ENCODE assay signal across 9 mouse cellular contexts in the genomic region with DNA sequence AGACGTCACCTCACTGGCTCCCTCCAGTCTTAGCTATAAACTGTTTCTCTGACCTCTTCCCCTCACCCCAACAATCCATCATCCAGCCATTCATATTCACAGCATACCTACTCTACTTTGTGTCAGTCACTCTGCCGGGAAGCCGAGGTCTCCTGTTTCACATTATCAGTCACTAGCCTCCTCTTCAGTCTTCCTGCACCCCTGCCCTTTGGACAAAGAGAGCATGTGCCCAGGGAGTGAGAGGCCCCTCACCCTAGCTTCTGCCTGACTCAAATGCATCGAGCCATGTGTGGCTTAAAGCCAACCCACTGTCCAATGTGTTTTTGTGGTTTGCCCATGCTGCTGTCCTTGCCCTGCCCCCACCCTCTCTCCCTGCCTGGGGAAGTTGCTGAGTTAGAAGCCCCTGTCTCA. TPM values are rescaled to one million over a fixed set of nuclear protein-coding genes. Genes with fewer than 3 reads are reported as not detected.
DNase-seq lines count a peak whose midpoint lies in the region; ATAC-seq and TF ChIP-seq lines count a peak whose summit lies in the region.
"Had no signal": no experiment of that assay in that cellular context is flagged by ENCODE, and none has a peak within 500 bp of the region (broad histone marks: within the 10 kb centered on the region; RNA-seq: fewer than 3 reads in every experiment).

No protein-coding gene starts in this region.

- ATAC-seq in lung, embryonic 14.5 days (ENCODE audit: insufficient read depth), result peak; percentile 60; the same call in 1 of the 2 replicates
- peak; percentile 77 for ATAC-seq in granulocyte monocyte progenitor cell, adult 5-6 weeks (replicated peaks; ENCODE audit: poor library complexity, severe bottlenecking)
- peak; percentile 77 for ATAC-seq in liver, postnatal 0 days

- no peak overlapping the region for H3K9ac ChIP-seq in lung, embryonic 14.5 days
- H3K9ac ChIP-seq in liver, postnatal 0 days (replicated peaks), result no peak overlapping the region
- H3K9ac ChIP-seq: midbrain, embryonic 12.5 days had no signal

- H3K4me3 ChIP-seq in lung, embryonic 14.5 days (ENCODE audit: low read depth, low read length), result no peak overlapping the region
- no peak overlapping the region for H3K4me3 ChIP-seq in liver, postnatal 0 days (ENCODE audit: low read depth, low read length)
- H3K4me3 ChIP-seq: midbrain, embryonic 12.5 days had no signal

- intact Hi-C loops in gastrocnemius, postnatal 36 days (cut with DNase I), result no loop called here

- no peaks in the 10 kb centered on the region for H3K9me3 ChIP-seq in lung, embryonic 14.5 days (ENCODE audit: low read depth, low read length)
- no peaks in the 10 kb centered on the region for H3K9me3 ChIP-seq in liver, postnatal 0 days (ENCODE audit: low read length)
- H3K9me3 ChIP-seq: midbrain, embryonic 12.5 days had no signal

- H3K36me3 ChIP-seq in lung, embryonic 14.5 days (ENCODE audit: insufficient read depth), result no peaks in the 10 kb centered on the region
- no peaks in the 10 kb centered on the region for H3K36me3 ChIP-seq in liver, postnatal 0 days (replicated peaks; ENCODE audit: insufficient read depth, low read length)
- H3K36me3 ChIP-seq: midbrain, embryonic 12.5 days had no signal

- no peak for TF ChIP-seq CTCF in lung, embryonic 14.5 days (IDR thresholded peaks at IDR 0.05; ENCODE audit: low read depth)
- TF ChIP-seq CTCF in liver, postnatal 0 days (IDR thresholded peaks at IDR 0.05; ENCODE audit: low read depth), result no peak

- peaks cover 8% of the 10 kb centered on the region for H3K4me1 ChIP-seq in lung, embryonic 14.5 days (ENCODE audit: insufficient read depth)
- H3K4me1 ChIP-seq in liver, postnatal 0 days (ENCODE audit: insufficient read depth), result peaks cover 13% of the 10 kb centered on the region

- H3K4me2 ChIP-seq in lung, embryonic 14.5 days, result no peak overlapping the region
- H3K4me2 ChIP-seq in liver, postnatal 0 days (ENCODE audit: low read depth, low read length), result no peak overlapping the region
- H3K4me2 ChIP-seq: midbrain, embryonic 12.5 days had no signal

- TF ChIP-seq EP300 in liver, postnatal 0 days (IDR thresholded peaks at IDR 0.05; ENCODE audit: low read depth), result no peak

- no peak overlapping the region for H3K27ac ChIP-seq in lung, embryonic 14.5 days (ENCODE audit: low read depth)
- H3K27ac ChIP-seq in liver, postnatal 0 days (ENCODE audit: low read depth), result peak overlapping the region; percentile 60
- H3K27ac ChIP-seq: midbrain, embryonic 12.5 days had no signal

- 5% methylated on average over 4 of the region's 4 CpGs for WGBS in lung, embryonic 14.5 days
- 20% methylated on average over 4 of the region's 4 CpGs for WGBS in liver, postnatal 0 days (ENCODE audit: insufficient replicate concordance)

- no peaks in the 10 kb centered on the region for H3K27me3 ChIP-seq in lung, embryonic 14.5 days (ENCODE audit: insufficient read depth, low read length)
- H3K27me3 ChIP-seq in liver, postnatal 0 days (ENCODE audit: insufficient read depth, low read length), result no peaks in the 10 kb centered on the region
- H3K27me3 ChIP-seq: midbrain, embryonic 12.5 days had no signal

- peak; percentile 27 for DNase-seq in adrenal gland, postnatal 14 days
- no peak for DNase-seq in adrenal gland, adult 18-20 months (ENCODE audit: low spot score in 2 of 2)
- DNase-seq in lung, embryonic 14.5 days, result peak; percentile 47
- no peak for DNase-seq in lung, postnatal 25 days (ENCODE audit: low spot score)
- peak; percentile 62 for DNase-seq in liver, postnatal 0 days
- DNase-seq in gastrocnemius, adult 18-20 months (ENCODE audit: low spot score), result no peak
- no peak for DNase-seq in gastrocnemius, postnatal 36 days

RNA-seq across cellular contexts. Expression of a gene that starts 28.2 kb away (rescaled TPM):
- total RNA-seq in adrenal gland, postnatal 14 days (2021), result 8.2 and 11.0 TPM in 2 replicates
- total RNA-seq in adrenal gland, adult 18-20 months (2021), result 1 to 10 TPM; 4.1 to 4.4 TPM
- polyA plus RNA-seq in lung, embryonic 14.5 days (2014; fragmentation: Nextera tagmentation; extraction: Ambion mirVana), result 20.0 and 20.3 TPM in 2 replicates
- 2.4 and 2.6 TPM in 2 replicates for total RNA-seq in granulocyte monocyte progenitor cell, adult 5-6 weeks (2014; fragmentation: Nextera tagmentation)
- 0.60 and 2.0 TPM in 2 replicates for total RNA-seq in granulocyte monocyte progenitor cell, adult 5-6 weeks (2017)
- 1.9 and 2.3 TPM in 2 replicates for polyA plus RNA-seq in liver, postnatal 0 days (2015; fragmentation: Nextera tagmentation; extraction: Ambion mirVana)
- total RNA-seq in gastrocnemius, adult 18-20 months (2021), result 10 to 100 TPM; 66.8 to 69.9 TPM
- 10 to 100 TPM; 70.7 to 77.8 TPM for total RNA-seq in gastrocnemius, postnatal 36 days (2021)

Comparison
In these comparisons a context has a peak if more than half of its experiments do, and no peak if none do; other contexts are left out.
1. DNase-seq: peak in adrenal gland, postnatal 14 days (single experiment), lung, embryonic 14.5 days (single experiment) and liver, postnatal 0 days (single experiment); none in adrenal gland, adult 18-20 months (0 of 2), lung, postnatal 25 days (single experiment), gastrocnemius, adult 18-20 months (single experiment) and gastrocnemius, postnatal 36 days (0 of 2).
2. Peak in every context shown above with its lines, with median percentiles within 50 percentile points of each other: ATAC-seq.